Mouse (Mus musculus) cortical plate, adult 2 months (tissue): ENCODE results near the gene Fhl4.

ENCODE experiments used
- CTCF ChIP-seq: fragments of 200-500 bp; IDR thresholded peaks from 2 replicates; pipeline ENCODE4 v1.5.1; 2011; ENCODE audit warnings: mild to moderate bottlenecking, control low read depth, low read length; ENCODE audit not compliant: insufficient read depth; ENCODE audit errors: extremely low read depth
- POLR2A ChIP-seq: fragments of 200-500 bp; IDR thresholded peaks from 2 replicates; pipeline ENCODE4 v1.6.1; 2011; ENCODE audit warnings: mild to moderate bottlenecking, low read length, control low read depth; ENCODE audit not compliant: insufficient read depth; ENCODE audit errors: extremely low read depth

GRCm38 (mm10) chr10:85114409-85114808 is 12.1 kb upstream of the Fhl4 start:
- no peak for TF ChIP-seq CTCF
- TF ChIP-seq POLR2A = no peak
